Mouse (Mus musculus): ENCODE data around the gene Eml6. TPM values are rescaled to one million over a fixed set of nuclear protein-coding genes. Genes with fewer than 3 reads are reported as not detected.

Gene Eml6
- polyA plus RNA-seq, 1 experiment from 2014 or later: 0.59 TPM

- H3K27ac ChIP-seq: no peak overlapping the region
- no peaks in the 10 kb centered on the region for H3K9me3 ChIP-seq
- DNase-seq (ENCODE audit: low spot score): no peak
- no peak overlapping the region for H3K4me3 ChIP-seq
- peaks cover 6% of the 10 kb centered on the region; the same call in 1 of the 2 replicates for H3K36me3 ChIP-seq
- H3K27me3 ChIP-seq (ENCODE audit: insufficient read depth, poor library complexity, severe bottlenecking): no peaks in the 10 kb centered on the region
- no peaks in the 10 kb centered on the region for H3K4me1 ChIP-seq
- 79% methylated on average over 6 of the region's 6 CpGs for WGBS
These were observed 307.3 kb downstream of the Eml6 start for GRCm38 (mm10) chr11:29718541-29718940.

- no peak for DNase-seq (ENCODE audit: low spot score)
- H3K4me1 ChIP-seq: no peaks in the 10 kb centered on the region
- H3K27ac ChIP-seq: no peak overlapping the region
- no peaks in the 10 kb centered on the region for H3K27me3 ChIP-seq (ENCODE audit: insufficient read depth, poor library complexity, severe bottlenecking)
- WGBS: 91% methylated on average over 3 of the region's 3 CpGs
- peaks cover 22% of the 10 kb centered on the region; the same call in 1 of the 2 replicates for H3K36me3 ChIP-seq
- H3K9me3 ChIP-seq: no peaks in the 10 kb centered on the region
- H3K4me3 ChIP-seq: no peak overlapping the region
These were observed 310.3 kb downstream of the Eml6 start for GRCm38 (mm10) chr11:29715499-29715898.

DNA sequence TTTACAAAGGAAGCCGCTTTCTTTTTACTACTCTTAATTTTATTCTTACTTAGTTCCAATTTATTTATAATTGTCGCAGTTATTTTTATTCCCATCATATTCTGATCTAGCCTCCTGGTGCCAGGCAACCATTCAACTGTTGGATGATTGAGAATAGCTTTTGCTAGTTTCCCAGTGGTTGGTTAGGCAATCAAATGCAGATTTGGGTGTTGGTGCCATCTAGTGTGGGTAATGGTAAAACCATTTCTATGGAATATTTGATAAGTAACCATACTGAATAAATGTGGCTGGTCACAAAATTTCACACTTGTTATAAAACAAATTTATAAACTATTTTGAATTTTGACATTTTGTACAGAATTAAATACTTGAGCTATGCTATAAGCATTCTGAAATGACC lies 311.0 kb downstream of the Eml6 start:
- 95% methylated on average over 2 of the region's 2 CpGs for WGBS
- H3K4me3 ChIP-seq: no peak overlapping the region
- H3K27ac ChIP-seq: no peak overlapping the region
- H3K36me3 ChIP-seq: peaks cover 23% of the 10 kb centered on the region; the same call in 1 of the 2 replicates
- no peaks in the 10 kb centered on the region for H3K27me3 ChIP-seq (ENCODE audit: insufficient read depth, poor library complexity, severe bottlenecking)
- no peaks in the 10 kb centered on the region for H3K4me1 ChIP-seq
- no peak for DNase-seq (ENCODE audit: low spot score)
- H3K9me3 ChIP-seq: no peaks in the 10 kb centered on the region

GRCm38 (mm10) chr11:29714114-29714513 lies 311.7 kb downstream of the Eml6 start:
- Histone ChIP-seq H3K27me3 (ENCODE audit: insufficient read depth, poor library complexity, severe bottlenecking) (no peaks in the 10 kb centered on the region), H3K27ac (no peak overlapping the region), H3K36me3 (peaks cover 26% of the 10 kb centered on the region; the same call in 1 of the 2 replicates), H3K4me1 (no peaks in the 10 kb centered on the region), H3K4me3 (no peak overlapping the region), H3K9me3 (no peaks in the 10 kb centered on the region)
- WGBS: 91% methylated on average over 7 of the region's 7 CpGs
- no peak for DNase-seq (ENCODE audit: low spot score)

- Histone ChIP-seq H3K36me3 (peaks cover 56% of the 10 kb centered on the region), H3K27ac (no peak overlapping the region), H3K4me3 (no peak overlapping the region), H3K4me1 (no peaks in the 10 kb centered on the region), H3K9me3 (no peaks in the 10 kb centered on the region), H3K27me3 (ENCODE audit: insufficient read depth, poor library complexity, severe bottlenecking) (no peaks in the 10 kb centered on the region)
- DNase-seq (ENCODE audit: low spot score): no peak
These were observed 316.3 kb downstream of the Eml6 start for GRCm38 (mm10) chr11:29709512-29709911.

DNA sequence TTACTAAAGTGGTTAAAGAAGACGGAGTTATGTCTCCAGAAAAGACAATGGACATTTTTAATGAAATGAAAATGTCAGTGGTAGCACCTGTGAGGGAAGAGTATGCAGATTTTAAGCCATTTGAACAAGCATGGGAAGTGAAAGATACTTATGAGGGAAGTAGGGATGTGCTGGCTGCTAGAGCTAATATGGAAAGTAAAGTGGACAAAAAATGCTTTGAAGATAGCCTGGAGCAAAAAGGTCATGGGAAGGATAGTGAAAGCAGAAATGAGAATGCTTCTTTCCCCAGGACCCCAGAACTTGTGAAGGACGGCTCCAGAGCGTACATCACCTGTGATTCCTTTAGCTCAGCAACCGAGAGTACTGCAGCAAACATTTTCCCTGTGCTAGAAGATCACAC lies 319.0 kb downstream of the Eml6 start:
- H3K36me3 ChIP-seq: peaks cover 40% of the 10 kb centered on the region
- no peak for DNase-seq (ENCODE audit: low spot score)
- WGBS: 91% methylated on average over 4 of the region's 4 CpGs

DNA sequence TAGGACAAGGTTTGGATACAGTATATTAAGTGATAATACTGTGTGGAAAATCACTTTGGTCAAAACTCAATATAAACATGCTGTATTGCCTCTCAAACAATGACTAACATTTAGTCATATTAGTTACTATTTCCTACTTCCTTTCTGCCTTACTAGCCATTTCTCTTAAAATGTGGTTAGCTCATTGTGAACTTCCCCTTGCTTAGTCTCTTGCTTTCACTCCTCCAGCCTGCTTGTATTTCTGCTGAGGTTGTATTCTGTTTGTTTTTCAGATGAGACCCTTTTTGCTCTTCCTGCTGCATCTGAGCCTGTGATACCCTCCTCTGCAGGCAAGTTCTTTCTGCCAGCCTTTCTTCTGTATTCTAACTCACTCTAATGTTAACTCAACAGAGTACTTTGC lies 320.6 kb downstream of the Eml6 start:
- no peak for DNase-seq (ENCODE audit: low spot score)
- Histone ChIP-seq H3K4me1 (no peaks in the 10 kb centered on the region), H3K4me3 (no peak overlapping the region)

More for the DNA sequence above, 319.0 kb downstream of the Eml6 start:
- Histone ChIP-seq H3K27me3 (ENCODE audit: insufficient read depth, poor library complexity, severe bottlenecking) (no peaks in the 10 kb centered on the region), H3K9me3 (no peaks in the 10 kb centered on the region), H3K4me3 (no peak overlapping the region), H3K27ac (no peak overlapping the region), H3K4me1 (no peaks in the 10 kb centered on the region)

GRCm38 (mm10) chr11:29702721-29703120 lies 323.1 kb downstream of the Eml6 start:
- peaks cover 18% of the 10 kb centered on the region for H3K36me3 ChIP-seq
- no peaks in the 10 kb centered on the region for H3K4me1 ChIP-seq
- 83% methylated on average over 3 of the region's 3 CpGs for WGBS
- no peak for DNase-seq (ENCODE audit: low spot score)
- no peak overlapping the region for H3K27ac ChIP-seq
- no peaks in the 10 kb centered on the region for H3K27me3 ChIP-seq (ENCODE audit: insufficient read depth, poor library complexity, severe bottlenecking)
- H3K4me3 ChIP-seq: no peak overlapping the region
- no peaks in the 10 kb centered on the region for H3K9me3 ChIP-seq

More for the DNA sequence above, 320.6 kb downstream of the Eml6 start:
- Histone ChIP-seq H3K9me3 (no peaks in the 10 kb centered on the region), H3K36me3 (peaks cover 34% of the 10 kb centered on the region), H3K27ac (no peak overlapping the region), H3K27me3 (ENCODE audit: insufficient read depth, poor library complexity, severe bottlenecking) (no peaks in the 10 kb centered on the region)

DNA sequence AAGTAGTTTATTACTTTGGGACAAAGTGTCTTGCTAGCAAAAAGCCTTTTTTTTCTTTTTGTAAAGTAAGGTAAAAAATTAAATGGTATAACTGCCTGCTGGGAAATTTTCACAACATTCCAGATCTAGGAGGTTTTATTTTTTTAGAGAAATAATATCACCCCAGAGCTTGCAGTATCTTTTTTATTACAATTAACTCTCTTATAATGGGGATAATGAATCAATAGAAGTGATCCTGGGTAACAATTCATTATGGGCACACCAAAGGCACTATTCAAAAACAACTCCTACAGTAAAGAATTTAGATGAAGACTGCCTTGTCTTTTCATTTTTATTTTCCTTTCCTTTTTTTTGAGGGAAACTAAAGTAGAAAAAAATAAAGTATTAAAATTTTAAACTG lies 331.1 kb downstream of the Eml6 start:
- no peaks in the 10 kb centered on the region for H3K9me3 ChIP-seq
- peaks cover 6% of the 10 kb centered on the region; the same call in 1 of the 2 replicates for H3K4me1 ChIP-seq
- H3K27me3 ChIP-seq (ENCODE audit: insufficient read depth, poor library complexity, severe bottlenecking): no peaks in the 10 kb centered on the region
- H3K4me3 ChIP-seq: peak overlapping the region; percentile 98
- 0 out of 2 replicates have a peak overlapping the region, but pooled peaks have one; percentile 99 for H3K27ac ChIP-seq
- H3K36me3 ChIP-seq: no peaks in the 10 kb centered on the region
- no peak for DNase-seq (ENCODE audit: low spot score)

DNA sequence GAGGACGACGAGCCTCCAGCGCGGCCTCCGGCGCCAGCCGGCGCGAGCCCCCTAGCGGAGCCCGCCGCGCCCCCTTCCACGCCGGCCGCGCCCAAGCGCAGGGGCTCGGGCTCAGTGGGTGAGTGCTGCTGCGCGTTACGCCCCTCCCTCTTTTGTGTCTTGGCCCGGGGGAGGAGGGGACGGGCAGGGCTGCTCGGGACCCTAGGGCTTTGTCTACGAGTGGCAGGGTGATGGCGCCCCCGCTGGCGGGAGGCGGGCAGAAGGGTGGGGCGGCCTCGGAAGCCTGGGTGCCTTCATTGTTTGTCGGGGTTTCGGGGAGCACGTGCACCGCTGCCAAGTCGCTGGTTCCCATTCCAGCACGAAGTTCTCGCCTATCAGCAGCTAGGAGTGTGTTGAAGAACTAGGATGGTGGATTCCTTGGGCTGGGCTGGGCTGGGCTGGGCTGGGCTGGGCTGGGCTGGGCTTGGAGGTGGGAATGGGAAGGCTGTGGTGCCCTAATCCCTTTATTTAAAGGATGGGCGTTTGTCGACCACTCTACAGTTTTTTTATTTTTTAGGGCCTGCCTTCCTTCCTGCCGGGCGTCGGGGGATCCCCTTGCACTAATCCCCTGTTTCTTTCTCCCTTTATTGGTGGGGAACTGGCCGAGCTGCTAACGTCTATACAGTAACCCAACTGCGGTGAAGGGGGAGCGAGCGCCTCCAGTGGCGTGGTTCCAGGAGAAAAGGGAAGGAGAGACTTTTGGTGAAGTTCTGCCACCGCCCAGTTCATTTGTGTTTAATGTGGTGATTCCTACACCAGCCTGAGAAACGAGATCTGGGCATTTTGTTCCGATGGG lies 332.0 kb downstream of the Eml6 start:
- peak overlapping the region; percentile 99 for H3K27ac ChIP-seq
- H3K9me3 ChIP-seq: no peaks in the 10 kb centered on the region
- H3K27me3 ChIP-seq (ENCODE audit: insufficient read depth, poor library complexity, severe bottlenecking): no peaks in the 10 kb centered on the region
- peak overlapping the region; percentile 98 for H3K4me3 ChIP-seq
- WGBS: under 1% methylated on average over 52 of the region's 53 CpGs
- DNase-seq (ENCODE audit: low spot score): peak; percentile 95
- no peaks in the 10 kb centered on the region for H3K36me3 ChIP-seq
- H3K4me1 ChIP-seq: peaks cover 6% of the 10 kb centered on the region; the same call in 1 of the 2 replicates

Other genes with a start within 250 kb of the Eml6 start
- 0.39 and 0.45 TPM in 2 replicates for gene 4931440F15Rik, start 200.4 kb downstream of the Eml6 start, polyA plus RNA-seq (2016; fragmentation: Nextera tagmentation; extraction: Ambion mirVana)
- 115 and 137 TPM in 2 replicates for gene Sptbn1, start 242.1 kb upstream of the Eml6 start, polyA plus RNA-seq (2016; fragmentation: Nextera tagmentation; extraction: Ambion mirVana)